Mouse (Mus musculus) layer of hippocampus, adult 9-10 months (tissue): ENCODE results near the gene Phox2b.

Experiments
- DNase-seq: peaks from one replicate; pipeline ENCODE4 v3.0.0; 2022; ENCODE audit warnings: low spot score

Phox2b gene

GRCm38 (mm10) chr5:67098733-67099323 lies at the start of gene Phox2b:
TSS of gene Phox2b (minus strand) at chr5:67099301.
- DNase-seq: no peak

- DNase-seq: no peak
Observed at GRCm38 (mm10) chr5:67142622-67143021, 43.5 kb upstream of the Phox2b start.

GRCm38 (mm10) chr5:67139052-67140015 lies 40.2 kb upstream of the Phox2b start:
- no peak for DNase-seq

GRCm38 (mm10) chr5:67138643-67139042 lies 39.5 kb upstream of the Phox2b start:
- no peak for DNase-seq

- DNase-seq: no peak
Observed at GRCm38 (mm10) chr5:67134698-67135097, 35.6 kb upstream of the Phox2b start.

- DNase-seq: no peak
Observed at GRCm38 (mm10) chr5:67131671-67132070, 32.6 kb upstream of the Phox2b start.

- DNase-seq: no peak
Observed at GRCm38 (mm10) chr5:67106261-67106660, 7.2 kb upstream of the Phox2b start.

- no peak for DNase-seq
Observed at GRCm38 (mm10) chr5:67103016-67103415, 3.9 kb upstream of the Phox2b start.

GRCm38 (mm10) chr5:67101793-67102600 lies 2.9 kb upstream of the Phox2b start:
- no peak for DNase-seq

GRCm38 (mm10) chr5:67101395-67101760 lies 2.3 kb upstream of the Phox2b start:
- DNase-seq: no peak

GRCm38 (mm10) chr5:67100564-67101394 lies 1.7 kb upstream of the Phox2b start:
- DNase-seq: no peak

GRCm38 (mm10) chr5:67099393-67100271 lies 531 bp upstream of the Phox2b start:
- DNase-seq: no peak

GRCm38 (mm10) chr5:67098051-67098732 lies 909 bp downstream of the Phox2b start:
- no peak for DNase-seq

GRCm38 (mm10) chr5:67097106-67098050 lies 1.7 kb downstream of the Phox2b start:
- DNase-seq: no peak

- no peak for DNase-seq
Observed at GRCm38 (mm10) chr5:67096378-67096771, 2.7 kb downstream of the Phox2b start.

- no peak for DNase-seq
Observed at GRCm38 (mm10) chr5:67095651-67096377, 3.3 kb downstream of the Phox2b start.

GRCm38 (mm10) chr5:67095153-67095552 lies 3.9 kb downstream of the Phox2b start:
- DNase-seq: no peak

- no peak for DNase-seq
Observed at GRCm38 (mm10) chr5:67093991-67094390, 5.1 kb downstream of the Phox2b start.
